Mouse (Mus musculus): Measurements from ENCODE around the gene Zbtb37.
"Not testable (repeated sequence)": the region's sequence is repeated elsewhere in the genome, so short reads cannot be mapped to it uniquely, and the experiment has no call there.

GRCm38 (mm10) chr1:160984731-160985130 is 49.9 kb downstream of the Zbtb37 start:
- not testable (repeated sequence) for TF ChIP-seq POLR2A (IDR thresholded peaks at IDR 0.05; ENCODE audit: control insufficient read depth, extremely low read depth, insufficient read depth, low read length, poor library complexity); CTCF (IDR thresholded peaks at IDR 0.05; ENCODE audit: borderline replicate concordance, control insufficient read depth, extremely low read depth, insufficient read depth, low read length, poor library complexity)
